Mouse (Mus musculus): ENCODE measurements around the gene Morn2.

DNA sequence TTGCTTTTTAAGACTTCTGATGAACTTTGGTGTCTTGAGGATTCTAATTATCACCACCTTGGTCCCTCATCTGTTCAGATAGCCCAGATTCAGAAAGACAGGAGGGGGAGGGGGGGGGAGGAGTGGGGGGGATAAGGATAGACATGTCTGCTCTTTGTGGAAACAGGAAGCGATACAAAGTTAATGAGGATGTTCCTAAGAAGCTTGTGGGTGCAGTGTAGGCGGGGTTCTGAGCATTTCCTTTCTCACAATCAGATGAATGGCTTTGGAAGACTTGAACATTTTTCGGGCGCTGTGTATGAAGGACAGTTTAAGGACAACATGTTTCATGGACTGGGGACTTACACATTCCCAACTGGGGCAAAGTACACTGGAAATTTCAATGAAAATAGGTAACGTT, 5.3 kb downstream of the Morn2 start:
- TF ChIP-seq CTCF (IDR thresholded peaks at IDR 0.05; ENCODE audit: low read depth) (no peak), EP300 (IDR thresholded peaks at IDR 0.05; ENCODE audit: low read depth) (no peak)
